Mouse (Mus musculus) embryo, embryonic 11 days (tissue): ENCODE measurements around the gene Fbxo21.
A peak's percentile ranks its signal among the peaks of the same experiment; 100 is the strongest.

Experiments used
- DNase-seq: peaks from one replicate; pipeline ENCODE4 v3.0.0-alpha.2; 2015

Gene Fbxo21

DNA sequence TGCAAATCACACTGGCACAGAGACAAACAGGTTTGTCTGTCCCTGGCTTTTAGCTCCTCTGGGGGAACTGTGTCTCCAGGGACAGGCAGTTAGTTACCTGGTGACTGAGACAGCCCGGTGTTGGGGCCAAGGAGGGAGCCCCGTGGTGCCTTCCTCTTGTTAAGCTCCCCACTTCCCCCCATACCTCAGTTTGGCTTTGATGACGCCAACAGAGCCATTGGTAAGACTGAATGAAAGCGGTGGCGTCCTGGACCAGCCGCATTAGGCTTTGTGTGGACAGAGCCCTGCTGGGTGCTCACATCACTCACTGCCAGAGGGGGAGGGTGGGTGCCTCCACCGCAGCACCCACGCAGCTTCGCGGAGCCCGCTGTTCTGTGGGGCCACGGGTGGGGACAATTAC is 49.4 kb downstream of the Fbxo21 start:
- DNase-seq, result no peak

DNA sequence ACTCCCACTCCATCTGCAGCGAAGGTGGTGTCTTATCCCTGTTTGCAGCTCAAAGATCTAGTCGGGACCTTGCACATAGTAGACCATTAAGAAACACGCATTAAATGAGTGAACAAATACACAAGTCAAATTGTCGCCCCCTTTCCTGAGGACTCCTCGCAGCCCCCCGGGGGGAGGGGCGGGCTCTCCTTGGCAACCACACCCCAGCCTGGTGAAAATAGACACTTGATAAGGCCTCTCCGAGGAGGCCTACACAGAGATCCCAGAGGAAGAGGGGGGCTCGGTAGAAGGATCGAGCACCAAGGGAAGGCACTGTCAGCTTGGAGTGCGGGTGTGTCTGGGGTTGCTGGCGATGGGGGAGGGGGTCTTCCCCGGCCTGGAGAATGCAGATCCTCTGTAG is 49.8 kb downstream of the Fbxo21 start:
- no peak for DNase-seq

DNA sequence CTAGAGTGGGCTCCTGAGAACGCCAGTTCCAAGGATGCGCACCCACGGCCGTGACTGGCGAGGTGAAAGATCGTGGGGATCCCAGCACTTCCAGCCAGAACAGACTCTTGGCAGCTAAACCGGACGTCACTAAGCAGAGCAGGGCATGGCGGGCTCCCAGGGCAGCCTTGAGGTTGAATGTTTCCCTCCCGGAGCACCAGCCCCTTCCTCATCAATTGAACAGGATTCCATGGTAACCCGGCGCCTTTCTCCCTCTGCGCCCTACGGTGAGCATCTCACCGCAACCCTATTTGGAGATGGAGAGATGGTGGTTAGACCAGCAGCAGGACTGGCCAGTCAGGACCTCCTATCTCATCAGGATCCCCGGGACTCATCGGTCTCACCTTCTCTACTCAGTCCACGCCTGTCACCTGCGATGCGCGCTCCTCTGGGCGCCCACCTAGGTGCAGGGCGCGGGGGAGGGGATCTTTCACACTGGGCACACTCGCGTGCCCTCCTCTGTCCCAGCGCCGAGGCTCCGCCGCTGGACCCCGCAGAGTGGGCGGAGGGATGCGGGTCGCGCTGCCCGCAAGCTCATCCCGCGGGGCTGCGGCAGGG is 50.7 kb downstream of the Fbxo21 start:
- DNase-seq, result no peak

DNA sequence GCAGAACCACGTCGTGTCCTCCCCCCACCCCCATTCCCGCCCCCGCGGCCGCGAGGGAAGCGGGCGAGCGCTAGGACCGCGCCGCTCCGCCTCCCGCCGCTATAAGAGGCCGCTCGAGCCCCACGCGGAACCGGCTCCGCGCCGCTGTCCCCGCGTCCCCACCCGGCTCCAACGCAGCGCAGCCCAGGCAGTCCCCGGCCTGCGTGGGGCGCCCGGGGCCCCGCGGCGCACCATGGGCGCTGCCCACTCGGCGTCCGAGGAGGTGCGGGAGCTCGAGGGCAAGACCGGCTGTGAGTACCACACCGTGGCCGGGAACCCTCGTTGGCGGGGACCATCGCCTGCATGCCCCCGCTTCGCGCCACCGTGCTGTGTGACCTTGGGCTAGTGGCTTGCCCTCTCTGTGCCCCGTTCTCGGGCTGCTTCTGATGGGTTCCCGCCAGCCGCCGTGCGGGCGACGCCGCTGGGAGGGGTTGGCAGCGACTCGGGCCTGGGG is 51.2 kb downstream of the Fbxo21 start, which contains the start of gene Tesc:
TSS of gene Tesc (plus strand) at position 46 of the 493 bp plus-strand sequence.
- DNase-seq, result no peak

DNA sequence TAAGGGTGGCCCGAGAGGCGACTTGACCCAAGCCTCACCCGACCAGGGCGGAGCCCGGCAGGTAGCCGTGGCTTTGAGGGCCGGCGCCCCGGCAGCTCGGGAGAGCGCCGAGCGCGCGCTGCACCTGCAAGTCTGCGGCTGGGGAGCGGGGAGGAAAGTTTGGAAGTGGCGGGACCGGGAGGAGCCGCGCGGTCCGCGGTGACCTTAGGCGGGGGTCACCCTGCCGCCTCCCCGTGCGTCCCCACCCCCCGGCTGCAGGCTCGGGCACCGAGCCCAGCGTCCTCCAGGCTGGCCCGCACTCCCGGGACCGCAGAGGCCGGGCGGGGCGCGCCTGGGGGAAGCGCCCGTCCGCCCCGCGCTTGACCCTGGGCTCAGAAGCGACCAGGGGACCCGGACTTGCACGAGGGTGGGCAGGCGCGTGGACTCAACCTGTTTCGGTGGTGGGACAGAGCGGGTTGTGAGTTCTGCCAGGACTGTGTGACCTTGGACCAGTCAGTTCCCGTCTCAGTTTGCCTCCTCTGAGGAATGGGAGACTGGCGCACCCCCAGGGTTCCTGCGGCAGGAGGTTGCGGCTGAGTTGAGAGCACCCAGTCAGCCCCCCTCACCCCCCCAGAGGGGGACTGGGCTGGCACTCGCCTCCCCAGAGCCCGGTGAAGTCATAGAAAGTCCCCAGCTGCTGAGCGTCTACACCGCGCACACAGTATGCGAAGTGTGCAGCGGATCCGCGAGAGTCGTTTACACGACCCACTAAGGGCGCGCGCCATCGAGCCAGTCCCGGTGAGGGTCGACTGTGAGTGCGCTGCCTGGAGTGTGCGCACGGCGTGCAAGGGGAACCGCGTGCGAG is 51.9 kb downstream of the Fbxo21 start:
- DNase-seq, result no peak

DNA sequence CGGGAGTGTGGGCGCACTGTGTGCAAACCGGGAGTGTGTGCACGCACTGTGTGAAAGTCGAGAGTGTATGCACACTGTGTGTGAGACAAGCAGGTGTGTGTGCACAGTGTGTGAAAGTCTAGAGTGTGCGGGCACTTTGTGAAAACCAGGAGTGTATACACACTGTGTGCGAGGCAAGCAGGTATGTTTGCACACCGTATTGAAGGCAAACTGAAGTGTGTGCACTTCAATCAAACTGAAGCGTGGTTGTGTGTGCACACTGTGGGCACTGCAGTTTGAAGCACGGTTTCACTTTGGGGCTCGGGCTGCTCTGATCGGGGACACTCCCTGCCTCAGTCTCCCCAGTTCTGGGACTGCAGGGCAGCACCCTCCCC is 52.5 kb downstream of the Fbxo21 start:
- no peak for DNase-seq

DNA sequence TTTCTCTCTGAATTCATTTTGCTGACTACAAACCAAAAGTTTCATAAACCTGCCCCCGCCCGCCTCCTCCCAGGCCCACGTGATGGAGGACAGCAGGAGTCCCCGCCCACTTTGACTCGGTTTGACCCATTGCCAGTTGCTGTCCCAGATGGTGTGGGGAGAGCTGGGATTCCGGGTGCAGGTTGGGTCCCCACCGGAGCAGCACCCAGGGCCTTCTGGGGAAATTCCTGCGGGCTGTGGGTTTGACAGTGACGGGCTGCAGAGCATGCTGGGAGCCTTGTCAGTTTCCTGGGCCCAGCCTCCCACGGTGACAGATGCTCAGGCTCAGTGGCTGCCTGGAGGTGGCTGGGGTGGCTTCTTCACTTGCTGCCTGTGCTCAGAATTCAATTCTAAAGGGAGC is 52.9 kb downstream of the Fbxo21 start:
- no peak for DNase-seq

DNA sequence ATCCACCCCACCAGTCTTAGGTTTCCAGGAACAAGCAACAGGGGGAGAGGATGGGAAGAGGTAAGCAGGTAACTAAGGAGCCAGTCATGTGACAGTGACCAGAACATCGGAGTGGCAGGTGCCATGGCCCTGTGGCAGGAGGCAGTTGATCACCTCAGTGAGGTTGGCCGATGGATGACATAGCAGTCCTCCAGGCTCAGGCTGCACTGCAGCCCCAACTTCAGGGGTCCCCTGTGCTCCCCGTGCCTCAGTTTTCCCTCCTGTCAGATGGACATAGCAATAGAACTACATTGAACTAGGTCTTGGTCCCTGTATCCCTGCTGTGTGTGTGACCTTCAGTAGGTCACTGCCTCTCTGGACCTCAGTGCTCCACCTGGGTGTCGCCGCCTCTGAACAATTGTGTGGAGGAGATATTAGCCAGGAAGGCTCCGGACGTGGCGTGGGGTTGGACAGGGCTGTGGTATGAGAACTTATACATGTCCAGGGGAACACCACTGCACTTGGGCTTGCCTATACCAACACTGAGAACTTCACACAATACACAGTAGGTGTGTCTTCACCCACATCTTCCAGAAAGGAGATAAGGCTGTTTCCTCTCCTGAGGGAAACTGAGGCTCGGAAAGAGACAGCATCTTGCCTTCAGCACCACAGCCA is 53.6 kb downstream of the Fbxo21 start:
- DNase-seq, result no peak

DNA sequence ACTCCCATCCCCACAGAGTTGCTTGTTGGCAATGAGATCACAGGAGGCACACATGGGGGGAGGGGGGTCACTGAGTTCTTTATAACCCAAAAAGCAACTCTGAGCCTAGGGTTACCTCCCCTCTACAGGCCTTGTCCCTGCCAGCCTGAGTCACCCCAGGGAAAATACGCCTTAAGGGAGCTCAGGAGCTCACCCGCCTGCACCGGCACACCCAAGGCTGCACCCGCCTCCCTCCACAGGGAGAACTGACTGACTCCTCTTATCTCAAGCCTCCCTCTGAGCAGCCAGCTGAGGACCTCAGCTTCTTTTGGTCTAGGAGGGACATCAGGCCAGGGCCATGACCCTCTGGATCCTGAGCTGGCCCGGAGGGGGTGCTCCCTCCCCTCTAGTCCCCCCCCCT is 54.5 kb downstream of the Fbxo21 start:
- DNase-seq, result no peak

DNA sequence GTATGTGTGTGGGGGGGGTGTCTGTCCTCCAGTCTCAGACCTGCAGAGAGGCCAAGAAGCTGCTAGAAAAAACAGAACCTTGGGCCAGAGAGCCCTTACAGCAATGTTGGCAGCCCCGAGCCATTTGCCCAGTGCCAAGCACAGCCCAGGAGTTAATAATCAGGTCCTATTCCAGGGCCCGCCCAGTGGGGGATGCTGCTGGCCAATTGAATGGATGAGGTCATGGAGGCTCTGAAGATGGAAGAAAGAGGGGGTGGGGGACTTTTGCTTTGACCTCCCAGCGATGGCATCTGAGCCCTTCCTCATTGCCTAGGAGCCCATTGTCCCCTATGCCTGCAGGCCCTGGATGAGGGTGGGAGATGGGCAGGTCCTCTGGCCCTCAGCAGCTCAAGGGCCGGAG is 55.0 kb downstream of the Fbxo21 start:
- DNase-seq, result no peak

DNA sequence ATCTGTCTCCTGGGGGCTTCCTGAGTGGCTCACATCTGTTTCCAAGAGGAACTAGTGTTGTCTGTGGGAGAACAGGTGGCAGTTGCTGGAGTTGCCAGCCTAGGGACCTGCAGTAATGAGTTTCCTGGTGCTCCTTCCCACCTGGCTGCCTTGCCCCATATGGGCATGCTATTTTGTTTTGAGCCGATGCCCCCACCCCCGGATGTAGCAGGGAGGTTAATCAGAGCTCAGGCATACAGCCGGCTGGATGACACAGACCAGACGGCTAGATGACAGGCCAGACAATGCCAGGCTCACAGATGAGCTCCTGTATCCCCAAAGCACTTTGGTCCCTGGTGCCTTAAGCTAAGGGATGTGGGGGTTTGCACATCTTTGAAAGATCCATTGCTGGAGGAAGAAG is 56.8 kb downstream of the Fbxo21 start:
- no peak for DNase-seq

DNA sequence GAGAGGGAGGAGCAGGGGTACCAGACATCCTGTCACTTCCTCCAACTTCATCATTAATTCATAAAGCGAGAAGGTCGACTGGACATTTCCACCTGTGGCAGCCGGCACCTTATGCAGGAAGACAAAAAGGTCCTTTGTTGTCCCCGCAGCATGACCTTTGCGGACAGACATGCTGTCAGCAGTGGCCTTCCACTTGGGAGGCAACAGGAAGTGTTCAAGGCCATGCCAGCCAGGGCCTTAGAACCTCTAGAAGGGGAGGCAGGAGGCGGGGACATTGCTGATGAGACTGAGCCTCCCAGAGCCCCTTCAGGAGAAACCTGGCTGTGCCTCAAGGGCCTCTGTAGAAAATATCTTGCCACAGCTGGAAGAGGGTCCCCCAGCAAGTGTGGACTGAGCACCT is 57.2 kb downstream of the Fbxo21 start:
- no peak for DNase-seq

DNA sequence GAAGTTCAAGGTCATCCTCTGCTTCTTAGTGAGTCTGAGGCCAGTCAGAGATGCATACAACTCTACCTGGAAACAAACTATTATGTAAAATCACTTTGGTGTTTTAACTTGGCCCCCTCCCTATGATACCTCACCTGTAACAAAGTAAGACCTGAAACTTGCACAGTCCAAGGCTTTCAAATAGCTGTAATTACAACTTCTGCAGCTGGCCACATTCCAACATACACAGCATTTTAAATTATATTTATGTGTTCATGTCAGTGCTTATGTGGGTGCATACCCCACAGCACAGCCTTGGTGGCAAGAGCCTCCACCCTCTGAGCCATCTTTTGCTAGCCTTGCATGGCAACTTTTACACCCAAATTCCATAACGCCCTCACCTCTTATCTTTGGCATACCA is 58.1 kb downstream of the Fbxo21 start:
- DNase-seq, result no peak

DNA sequence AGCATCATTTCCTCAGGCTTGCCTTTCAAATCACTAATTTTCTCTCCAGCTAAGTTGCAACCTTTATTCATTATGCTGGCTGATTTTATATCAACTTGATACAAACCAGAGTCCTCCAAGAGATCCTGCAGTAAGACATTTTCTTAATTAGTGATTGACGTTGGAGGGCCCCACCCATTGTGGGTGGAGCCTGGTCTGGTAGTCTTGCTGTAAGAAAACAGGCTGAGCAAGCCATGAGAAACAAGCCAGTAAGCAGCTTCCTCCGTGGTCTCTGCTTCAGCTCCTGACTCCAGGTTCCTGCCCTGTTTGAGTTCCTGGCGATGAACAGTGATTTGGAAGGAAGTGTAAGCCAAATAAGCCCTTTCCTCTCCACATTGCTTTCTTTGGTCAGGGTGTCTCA is 59.3 kb downstream of the Fbxo21 start:
- no peak for DNase-seq

DNA sequence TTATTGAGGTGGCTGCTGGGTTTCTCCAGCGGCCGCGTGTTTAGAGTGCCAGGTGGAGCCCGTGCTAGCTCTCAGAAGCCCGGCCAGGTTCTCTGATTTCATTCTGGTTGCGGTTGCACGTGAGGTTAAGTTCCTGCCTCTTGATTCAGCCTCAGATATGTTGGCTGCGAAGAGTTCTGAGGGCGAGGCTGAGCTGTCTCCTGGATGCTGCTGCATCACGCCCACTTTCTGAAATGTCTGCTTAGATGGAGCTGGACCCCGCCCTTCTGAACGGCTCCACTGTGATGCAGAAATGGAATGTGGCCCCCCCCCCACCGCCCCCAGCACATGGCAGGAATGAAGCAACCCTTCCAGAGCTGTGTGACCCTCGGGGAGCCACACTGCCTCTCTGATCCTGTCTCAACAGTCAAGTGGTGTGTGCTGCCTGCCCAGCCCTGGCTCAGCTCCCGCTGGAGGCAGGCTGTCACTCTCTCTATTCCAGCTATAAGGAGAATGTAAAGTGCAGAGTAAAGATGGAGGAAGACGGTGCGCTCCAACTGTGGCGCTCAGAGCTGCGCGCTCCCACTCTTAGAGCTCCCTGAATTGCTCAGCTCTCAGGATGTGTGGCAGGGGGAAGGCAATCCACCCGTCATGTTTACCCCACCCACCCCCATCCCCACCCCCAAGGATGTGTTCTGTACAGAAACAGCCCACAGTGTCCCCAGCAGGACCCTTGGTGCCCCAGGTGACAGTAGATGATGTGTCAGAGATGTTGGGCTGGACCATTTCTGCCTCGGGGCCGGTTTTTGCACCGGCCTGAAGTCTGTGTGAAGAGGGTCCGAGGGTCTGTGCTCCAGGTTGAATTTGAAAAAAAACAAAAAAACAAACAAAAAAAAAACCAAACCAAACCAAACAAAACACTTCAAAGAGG is 60.6 kb downstream of the Fbxo21 start:
- no peak for DNase-seq

DNA sequence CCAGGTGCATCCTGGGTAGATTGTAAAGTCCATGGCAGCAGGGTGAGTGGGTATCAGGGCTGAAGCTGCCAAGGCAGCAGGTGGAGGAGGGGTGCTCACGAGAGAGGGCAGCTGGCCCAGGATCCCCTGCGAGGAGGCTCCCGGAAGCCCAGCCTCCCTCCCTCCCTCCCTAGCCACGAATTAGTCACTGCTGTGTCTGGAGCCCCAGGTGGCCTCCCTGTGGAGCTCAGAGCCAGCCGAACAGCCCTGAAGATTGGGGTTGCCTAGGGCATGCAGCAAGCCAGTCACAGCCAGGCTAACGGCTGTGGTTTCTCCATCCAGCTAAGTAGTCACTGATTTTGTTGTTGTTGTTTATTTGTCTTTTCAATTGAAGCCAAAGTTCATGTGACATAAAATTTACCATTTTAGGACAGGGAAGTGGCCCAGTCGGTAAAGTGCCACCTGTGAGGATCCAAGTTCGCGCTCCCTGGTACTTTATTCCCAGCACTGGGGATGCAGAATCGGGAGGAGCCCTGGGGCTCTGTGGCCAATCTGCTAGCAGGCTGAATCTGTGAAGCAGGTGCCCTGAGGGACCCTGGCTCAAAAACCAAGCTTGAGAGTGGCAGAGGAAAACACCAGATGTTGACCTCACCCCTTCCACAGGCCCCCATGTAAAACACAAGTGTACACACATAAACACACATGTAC is 61.4 kb downstream of the Fbxo21 start:
- peak; percentile 71 for DNase-seq

DNA sequence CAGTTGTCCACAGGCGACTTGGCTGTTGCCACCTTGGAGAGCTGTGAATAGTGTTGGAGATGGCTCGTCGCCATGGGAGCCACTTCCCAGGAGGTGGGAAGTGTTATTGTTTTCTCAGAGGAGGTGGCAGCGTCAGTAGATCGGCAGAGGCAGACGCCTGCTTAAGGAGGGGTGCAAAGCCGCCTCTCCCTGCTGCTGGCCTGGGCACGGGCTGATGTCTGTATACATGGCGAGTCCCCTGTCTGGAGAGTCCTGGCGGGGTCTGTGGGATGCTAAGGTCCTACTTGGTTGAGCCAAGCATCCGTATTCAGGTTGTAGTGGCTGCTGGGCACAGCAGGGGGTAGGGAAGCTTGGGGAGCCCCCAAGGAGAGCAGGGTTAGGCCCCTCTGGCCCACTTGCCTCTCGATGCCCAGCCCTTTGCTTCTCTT is 62.7 kb downstream of the Fbxo21 start:
- no peak for DNase-seq

DNA sequence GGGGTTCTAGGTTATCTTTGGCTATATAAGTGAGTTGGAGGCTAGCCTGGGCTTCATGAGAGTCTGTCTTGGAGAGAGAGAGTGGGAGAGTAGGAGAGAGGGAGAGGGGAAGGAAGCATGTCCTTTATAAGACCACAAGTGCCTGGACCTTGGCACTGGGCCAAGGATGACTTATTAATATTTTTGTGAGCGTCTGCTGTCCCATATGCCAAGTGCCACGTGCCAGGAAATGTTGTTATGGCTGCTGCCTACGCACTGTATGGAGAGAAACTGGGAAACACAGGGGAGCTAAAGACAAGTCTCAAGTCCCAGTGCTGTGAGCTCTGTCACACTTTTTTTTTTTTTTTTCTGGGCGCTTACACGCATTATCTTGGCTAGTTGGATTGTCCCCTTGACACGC is 66.1 kb downstream of the Fbxo21 start:
- no peak for DNase-seq

DNA sequence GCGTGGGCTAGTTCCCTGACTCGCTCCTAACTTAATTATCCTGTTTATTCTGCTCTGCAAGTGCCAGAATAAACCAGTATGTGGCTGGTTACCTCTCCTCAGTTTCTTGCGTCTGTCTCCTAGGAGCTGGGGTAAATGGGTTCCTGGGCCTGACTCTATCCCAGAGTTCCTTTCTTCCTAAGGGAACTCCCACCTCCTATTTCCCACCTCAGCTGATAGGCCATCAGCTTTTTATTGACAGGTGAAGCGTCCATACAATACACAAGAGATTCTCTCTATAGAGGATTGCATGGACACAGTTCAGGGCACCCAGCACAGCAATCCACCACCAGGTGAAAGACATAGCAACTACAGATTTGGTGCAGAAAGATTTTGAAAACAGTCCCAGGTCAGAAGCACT is 67.2 kb downstream of the Fbxo21 start:
- no peak for DNase-seq

DNA sequence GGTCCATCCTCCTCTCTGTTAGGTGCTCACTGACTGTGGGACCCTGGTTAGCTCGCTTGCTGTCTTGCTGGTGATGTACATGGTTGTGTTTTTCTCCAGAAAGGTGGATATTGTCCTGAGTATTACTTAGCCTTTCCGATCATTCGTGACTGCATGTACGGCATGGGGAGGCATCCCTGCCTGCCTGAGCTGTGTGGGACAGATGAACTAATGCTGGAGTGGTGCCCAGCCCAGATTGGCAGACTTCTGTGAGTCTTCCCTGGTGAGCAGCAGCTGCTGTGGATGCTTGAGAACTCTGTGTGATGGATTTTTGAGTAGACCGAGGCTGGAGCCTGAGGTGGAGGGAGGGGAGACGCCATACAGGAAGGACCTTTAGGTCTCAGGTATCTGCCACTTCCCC is 68.4 kb downstream of the Fbxo21 start:
- DNase-seq, result no peak

DNA sequence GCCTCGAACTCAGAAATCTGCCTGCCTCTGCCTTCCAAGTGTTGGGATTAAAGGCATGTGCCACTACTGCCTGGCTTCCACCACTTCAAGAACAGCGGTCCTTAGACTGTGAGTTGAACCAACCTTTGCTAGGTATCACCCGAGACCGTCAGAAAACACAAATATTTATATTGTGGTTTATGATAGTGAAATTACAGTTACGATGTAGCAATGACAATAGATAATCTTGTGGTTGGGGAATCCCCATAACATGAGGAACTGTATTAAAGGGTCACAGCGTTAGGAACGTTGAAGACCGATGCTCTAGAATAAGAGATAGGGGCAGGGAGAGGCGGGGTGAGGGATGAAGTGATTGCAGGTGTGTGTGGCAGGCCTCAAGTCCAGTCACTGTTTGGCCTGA is 68.9 kb downstream of the Fbxo21 start:
- no peak for DNase-seq

DNA sequence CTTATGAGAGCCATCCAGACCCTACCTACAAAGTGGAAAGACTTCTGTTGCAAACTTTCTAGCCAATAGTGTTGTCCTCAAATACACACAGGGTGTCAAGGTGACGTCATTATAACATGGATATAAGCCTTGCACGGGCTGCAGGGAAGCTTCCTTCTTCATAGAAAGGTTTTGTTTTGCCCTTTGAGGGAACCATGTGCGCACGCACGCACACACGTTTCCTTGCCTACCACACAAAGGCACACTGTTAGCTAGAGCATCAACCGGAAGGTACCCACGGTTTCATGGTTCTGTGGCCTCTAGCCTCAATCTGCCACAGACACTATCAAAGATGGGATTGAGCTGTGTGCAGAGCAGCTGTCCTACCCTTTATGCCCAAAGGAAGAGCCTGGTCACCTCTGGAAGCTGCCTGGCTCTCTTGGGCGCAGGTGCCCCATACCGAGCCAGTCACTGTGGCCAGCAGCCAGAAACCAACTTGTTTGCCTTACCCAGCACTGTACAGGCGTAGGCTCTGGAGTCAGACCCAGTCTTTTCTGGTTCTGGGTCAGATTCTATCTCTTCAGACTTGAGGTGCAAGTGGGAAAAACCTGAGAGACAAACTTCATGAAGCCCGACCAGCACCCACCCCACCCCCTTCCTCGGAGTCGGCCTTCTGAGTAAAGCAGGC is 70.7 kb downstream of the Fbxo21 start:
- DNase-seq, result no peak
